Mouse (Mus musculus): Measurements from ENCODE around the gene Flt3l. TPM values are rescaled to one million over a fixed set of nuclear protein-coding genes. Genes with fewer than 3 reads are reported as not detected.

Gene Flt3l
- polyA plus RNA-seq, 1 experiment: 17.1 TPM

GRCm38 (mm10) chr7:45164833-45165232 lies 28.6 kb upstream of the Flt3l start:
- no peak overlapping the region for H3K4me3 ChIP-seq (ENCODE audit: insufficient read depth, low read length)
- no peak overlapping the region for H3K27ac ChIP-seq (ENCODE audit: insufficient read depth, low read length)
- TF ChIP-seq POLR2A (IDR thresholded peaks at IDR 0.05; ENCODE audit: low read depth, low read length) (no peak), CTCF (IDR thresholded peaks at IDR 0.05; ENCODE audit: borderline replicate concordance, insufficient read depth, low read length) (no peak)
- no peaks in the 10 kb centered on the region for H3K4me1 ChIP-seq (ENCODE audit: control insufficient read depth, insufficient read depth, low read length)

DNA sequence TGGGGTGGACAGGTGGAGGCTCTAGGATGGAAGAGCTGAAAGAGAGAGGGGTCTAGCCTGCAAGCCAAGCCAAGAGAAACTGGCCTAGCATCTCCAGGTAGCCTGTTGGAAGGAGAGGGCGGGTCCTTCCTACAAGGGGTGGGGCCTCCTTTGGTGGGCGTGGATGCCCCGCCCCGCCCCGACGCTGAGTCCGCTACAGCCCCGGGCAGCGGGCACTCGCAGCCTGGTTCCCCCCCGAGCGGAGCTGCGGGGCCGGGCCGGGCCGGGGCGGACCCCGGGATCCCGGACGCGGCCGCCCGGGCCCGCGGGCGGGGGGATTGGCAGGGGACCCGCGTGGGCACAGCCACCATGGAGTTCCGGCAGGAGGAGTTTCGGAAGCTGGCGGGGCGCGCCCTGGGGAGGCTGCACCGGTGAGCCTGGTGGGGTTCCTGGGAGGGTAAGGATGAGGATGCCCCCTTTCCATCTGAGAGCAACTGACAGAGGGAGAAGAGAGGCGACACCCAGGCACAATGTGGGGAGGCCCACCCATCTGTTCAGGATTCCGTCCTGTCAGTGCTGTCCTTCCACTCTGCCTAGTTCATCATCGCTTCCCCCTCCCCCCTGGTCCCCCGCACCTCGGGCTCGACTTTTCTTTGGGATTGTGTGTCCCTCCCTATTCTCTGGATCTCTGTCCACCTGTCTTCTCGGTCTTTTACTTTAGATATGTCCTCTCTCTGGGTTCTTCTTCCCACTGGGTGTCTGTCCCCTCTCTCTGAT lies 27.7 kb upstream of the Flt3l start, which contains the start of gene Slc17a7:
Slc17a7 (plus strand) TSS at position 215 of the 756 bp plus-strand sequence.
- no peak within 1 kb of the TSS for H3K27ac ChIP-seq (ENCODE audit: insufficient read depth, low read length)
- 0 out of 2 replicates have a peak within 1 kb of the TSS, but pooled peaks have one; percentile 1 for H3K4me3 ChIP-seq (ENCODE audit: insufficient read depth, low read length)
- no peak for TF ChIP-seq CTCF (IDR thresholded peaks at IDR 0.05; ENCODE audit: borderline replicate concordance, insufficient read depth, low read length)
- TF ChIP-seq POLR2A (IDR thresholded peaks at IDR 0.05; ENCODE audit: low read depth, low read length): no peak
- H3K4me1 ChIP-seq (ENCODE audit: control insufficient read depth, insufficient read depth, low read length): no peaks in the 10 kb centered on the region

DNA sequence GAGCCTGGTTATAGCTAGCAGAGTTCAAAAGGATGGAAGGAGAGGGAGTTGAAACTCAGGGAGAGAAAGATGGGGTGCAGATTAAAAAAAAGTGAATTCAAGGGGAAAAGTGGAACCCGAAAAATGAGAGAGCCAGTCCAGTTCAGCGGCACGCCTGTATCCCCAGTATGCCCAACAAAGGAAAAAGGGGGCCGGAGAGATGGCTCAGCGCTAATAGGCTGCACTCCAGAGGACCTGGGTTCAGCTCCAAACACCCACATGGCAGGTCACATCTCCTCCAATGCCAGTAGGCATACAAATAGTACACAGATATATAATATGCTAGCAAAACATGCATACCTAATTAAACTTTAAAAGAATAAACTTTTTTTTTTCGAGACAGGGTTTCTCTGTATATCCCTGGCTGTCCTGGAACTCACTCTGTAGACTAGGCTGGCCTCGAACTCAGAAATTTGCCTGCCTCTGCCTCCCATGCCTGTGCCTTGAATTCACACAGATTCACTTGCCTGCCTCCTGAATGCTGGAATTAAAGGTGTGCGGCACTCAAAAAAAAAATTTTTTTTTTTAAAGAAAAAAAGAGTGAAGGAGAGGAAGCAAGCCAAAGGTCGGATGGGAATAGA lies 26.9 kb upstream of the Flt3l start:
- Histone ChIP-seq H3K4me1 (ENCODE audit: control insufficient read depth, insufficient read depth, low read length) (no peaks in the 10 kb centered on the region), H3K27ac (ENCODE audit: insufficient read depth, low read length) (no peak overlapping the region), H3K4me3 (ENCODE audit: insufficient read depth, low read length) (no peak overlapping the region)
- TF ChIP-seq POLR2A (IDR thresholded peaks at IDR 0.05; ENCODE audit: low read depth, low read length): no peak
- TF ChIP-seq CTCF (IDR thresholded peaks at IDR 0.05; ENCODE audit: borderline replicate concordance, insufficient read depth, low read length): no peak

GRCm38 (mm10) chr7:45162551-45162950 lies 26.3 kb upstream of the Flt3l start:
- TF ChIP-seq CTCF (IDR thresholded peaks at IDR 0.05; ENCODE audit: borderline replicate concordance, insufficient read depth, low read length): no peak
- TF ChIP-seq POLR2A (IDR thresholded peaks at IDR 0.05; ENCODE audit: low read depth, low read length): no peak
- Histone ChIP-seq H3K4me3 (ENCODE audit: insufficient read depth, low read length) (no peak overlapping the region), H3K4me1 (ENCODE audit: control insufficient read depth, insufficient read depth, low read length) (no peaks in the 10 kb centered on the region), H3K27ac (ENCODE audit: insufficient read depth, low read length) (no peak overlapping the region)

GRCm38 (mm10) chr7:45161612-45162473 lies 25.6 kb upstream of the Flt3l start:
- peak; percentile 96 for TF ChIP-seq CTCF (IDR thresholded peaks at IDR 0.05; ENCODE audit: borderline replicate concordance, insufficient read depth, low read length)
- TF ChIP-seq POLR2A (IDR thresholded peaks at IDR 0.05; ENCODE audit: low read depth, low read length): no peak
- Histone ChIP-seq H3K4me1 (ENCODE audit: control insufficient read depth, insufficient read depth, low read length) (no peaks in the 10 kb centered on the region), H3K4me3 (ENCODE audit: insufficient read depth, low read length) (peak overlapping the region; percentile 27; the same call in 1 of the 2 replicates), H3K27ac (ENCODE audit: insufficient read depth, low read length) (no peak overlapping the region)

GRCm38 (mm10) chr7:45160866-45161265 lies 24.6 kb upstream of the Flt3l start:
- no peak overlapping the region for H3K27ac ChIP-seq (ENCODE audit: insufficient read depth, low read length)

GRCm38 (mm10) chr7:45160316-45160800 lies 24.1 kb upstream of the Flt3l start:
- no peak overlapping the region for H3K27ac ChIP-seq (ENCODE audit: insufficient read depth, low read length)
- no peaks in the 10 kb centered on the region for H3K4me1 ChIP-seq (ENCODE audit: control insufficient read depth, insufficient read depth, low read length)
- TF ChIP-seq POLR2A (IDR thresholded peaks at IDR 0.05; ENCODE audit: low read depth, low read length): no peak
- TF ChIP-seq CTCF (IDR thresholded peaks at IDR 0.05; ENCODE audit: borderline replicate concordance, insufficient read depth, low read length): no peak
- no peak overlapping the region for H3K4me3 ChIP-seq (ENCODE audit: insufficient read depth, low read length)

More at GRCm38 (mm10) chr7:45160866-45161265, 24.6 kb upstream of the Flt3l start:
- Histone ChIP-seq H3K4me1 (ENCODE audit: control insufficient read depth, insufficient read depth, low read length) (no peaks in the 10 kb centered on the region), H3K4me3 (ENCODE audit: insufficient read depth, low read length) (no peak overlapping the region)
- no peak for TF ChIP-seq CTCF (IDR thresholded peaks at IDR 0.05; ENCODE audit: borderline replicate concordance, insufficient read depth, low read length)
- TF ChIP-seq POLR2A (IDR thresholded peaks at IDR 0.05; ENCODE audit: low read depth, low read length): no peak

GRCm38 (mm10) chr7:45158991-45159390 lies 22.8 kb upstream of the Flt3l start:
- no peak overlapping the region for H3K4me3 ChIP-seq (ENCODE audit: insufficient read depth, low read length)
- no peaks in the 10 kb centered on the region for H3K4me1 ChIP-seq (ENCODE audit: control insufficient read depth, insufficient read depth, low read length)
- TF ChIP-seq CTCF (IDR thresholded peaks at IDR 0.05; ENCODE audit: borderline replicate concordance, insufficient read depth, low read length) (no peak), POLR2A (IDR thresholded peaks at IDR 0.05; ENCODE audit: low read depth, low read length) (no peak)
- no peak overlapping the region for H3K27ac ChIP-seq (ENCODE audit: insufficient read depth, low read length)

DNA sequence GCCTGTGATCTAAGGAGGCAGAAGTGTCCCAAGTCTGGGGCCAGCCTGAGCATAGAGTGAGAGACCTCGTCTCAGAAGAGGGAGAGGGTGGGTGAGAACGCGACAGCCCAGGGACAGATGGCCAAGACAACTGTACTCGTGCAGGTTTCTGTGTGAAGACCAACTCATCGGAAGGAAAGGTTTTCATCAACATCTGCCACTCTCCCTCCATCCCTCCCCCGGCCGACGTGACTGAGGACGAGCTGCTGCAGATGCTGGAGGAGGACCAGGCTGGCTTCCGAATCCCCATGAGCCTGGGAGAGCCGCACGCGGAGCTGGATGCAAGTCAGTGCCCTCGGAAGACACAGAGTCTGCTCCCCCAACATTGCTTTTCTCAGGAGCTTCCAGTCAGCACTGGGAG lies 21.2 kb upstream of the Flt3l start:
- no peak for TF ChIP-seq POLR2A (IDR thresholded peaks at IDR 0.05; ENCODE audit: low read depth, low read length)
- TF ChIP-seq CTCF (IDR thresholded peaks at IDR 0.05; ENCODE audit: borderline replicate concordance, insufficient read depth, low read length): no peak
- no peak overlapping the region for H3K27ac ChIP-seq (ENCODE audit: insufficient read depth, low read length)
- no peaks in the 10 kb centered on the region for H3K4me1 ChIP-seq (ENCODE audit: control insufficient read depth, insufficient read depth, low read length)
- H3K4me3 ChIP-seq (ENCODE audit: insufficient read depth, low read length): no peak overlapping the region
